Mouse (Mus musculus): ENCODE data around the gene Smim14. TPM values are rescaled to one million over a fixed set of nuclear protein-coding genes. Genes with fewer than 3 reads are reported as not detected.
"Not testable (repeated sequence)": the region's sequence is repeated elsewhere in the genome, so short reads cannot be mapped to it uniquely, and the experiment has no call there.

Smim14 gene
- polyA plus RNA-seq, 1 experiment, result 72.3 TPM

DNA sequence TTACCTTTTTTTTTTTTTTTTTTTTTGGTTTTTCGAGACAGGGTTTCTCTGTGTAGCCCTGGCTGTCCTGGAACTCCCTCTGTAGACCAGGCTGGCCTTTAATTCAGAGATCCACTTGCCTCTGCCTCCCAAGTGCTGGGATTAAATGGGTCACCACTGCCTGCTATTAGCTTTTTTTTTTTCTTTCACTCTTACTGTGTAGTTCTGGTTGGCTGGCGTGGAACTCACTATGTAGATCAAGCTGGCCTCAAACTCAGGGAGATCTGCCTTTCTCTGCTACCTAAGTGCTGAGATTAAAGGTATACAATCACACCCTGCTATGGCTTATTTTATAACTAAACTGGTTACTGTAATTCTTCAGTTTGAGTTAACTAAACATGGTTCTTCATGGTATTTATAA, 50.5 kb downstream of the Smim14 start:
- Histone ChIP-seq H3K36me3 (ENCODE audit: control insufficient read depth, insufficient read depth, low read length) (peaks cover 2% of the 10 kb centered on the region; the same call in 1 of the 2 replicates), H3K27ac (ENCODE audit: insufficient read depth, low read depth, low read length) (no peak overlapping the region), H3K4me3 (ENCODE audit: low read depth, low read length) (no peak overlapping the region), H3K4me1 (ENCODE audit: control insufficient read depth, insufficient read depth, insufficient read length, low read length) (peaks cover 4% of the 10 kb centered on the region; the same call in 1 of the 2 replicates), H3K27me3 (ENCODE audit: control insufficient read depth, insufficient read depth, low read length) (no peaks in the 10 kb centered on the region)
- TF ChIP-seq POLR2A (IDR thresholded peaks at IDR 0.05; ENCODE audit: low read depth, low read length) (no peak), CTCF (IDR thresholded peaks at IDR 0.05; ENCODE audit: extremely low read depth, insufficient read length, insufficient replicate concordance, low read depth, low read length) (no peak)
- WGBS, result 72% methylated on average over 2 of the region's 2 CpGs

DNA sequence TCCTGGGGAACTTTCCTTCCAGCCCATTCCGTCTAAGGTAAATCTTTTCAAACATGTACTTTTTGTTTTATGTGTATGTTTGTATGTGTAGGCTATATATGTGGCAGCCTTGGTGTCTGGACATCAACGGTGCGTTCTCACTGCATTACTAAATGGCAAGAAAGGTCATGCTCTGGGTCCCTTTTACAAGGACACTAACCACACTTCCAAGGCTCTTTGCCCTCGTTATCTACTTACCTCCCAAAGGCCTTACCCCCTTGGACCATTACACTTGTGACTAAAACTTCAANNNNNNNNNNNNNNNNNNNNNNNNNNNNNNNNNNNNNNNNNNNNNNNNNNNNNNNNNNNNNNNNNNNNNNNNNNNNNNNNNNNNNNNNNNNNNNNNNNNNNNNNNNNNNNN, 54.0 kb downstream of the Smim14 start:
- 92% methylated on average over 4 of the region's 4 CpGs for WGBS

DNA sequence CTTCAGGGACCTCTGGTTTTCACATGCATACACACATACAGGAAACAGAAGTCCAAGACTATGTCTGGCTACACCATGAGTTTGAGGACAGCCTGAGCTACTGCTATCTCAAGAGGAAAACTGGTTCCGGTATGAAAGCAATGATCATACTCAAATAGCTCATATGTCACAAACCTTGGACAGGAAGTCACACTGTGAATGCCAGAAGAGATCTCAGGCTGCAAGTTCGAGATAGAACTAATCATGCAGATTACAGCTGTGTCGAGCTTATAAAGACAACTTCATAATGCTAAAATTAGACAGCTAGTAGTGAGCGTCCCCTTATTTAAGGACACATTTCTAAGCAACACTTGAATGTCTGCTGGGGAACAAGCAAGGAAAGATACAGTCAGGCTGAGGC, 56.5 kb downstream of the Smim14 start:
- TF ChIP-seq POLR2A (IDR thresholded peaks at IDR 0.05; ENCODE audit: low read depth, low read length) (no peak), CTCF (IDR thresholded peaks at IDR 0.05; ENCODE audit: extremely low read depth, insufficient read length, insufficient replicate concordance, low read depth, low read length) (no peak)
- peaks cover 2% of the 10 kb centered on the region; the same call in 1 of the 2 replicates for H3K4me1 ChIP-seq (ENCODE audit: control insufficient read depth, insufficient read depth, insufficient read length, low read length)
- H3K27ac ChIP-seq (ENCODE audit: insufficient read depth, low read depth, low read length), result no peak overlapping the region
- H3K36me3 ChIP-seq (ENCODE audit: control insufficient read depth, insufficient read depth, low read length), result peaks cover 3% of the 10 kb centered on the region; the same call in 1 of the 2 replicates
- no peak overlapping the region for H3K4me3 ChIP-seq (ENCODE audit: low read depth, low read length)
- WGBS, result 50% methylated on average over 4 of the region's 4 CpGs
- H3K27me3 ChIP-seq (ENCODE audit: control insufficient read depth, insufficient read depth, low read length), result no peaks in the 10 kb centered on the region

More for the DNA sequence above, 54.0 kb downstream of the Smim14 start:
- H3K27me3 ChIP-seq (ENCODE audit: control insufficient read depth, insufficient read depth, low read length), result no peaks in the 10 kb centered on the region
- H3K4me3 ChIP-seq (ENCODE audit: low read depth, low read length), result no peak overlapping the region
- peaks cover 4% of the 10 kb centered on the region; the same call in 1 of the 2 replicates for H3K4me1 ChIP-seq (ENCODE audit: control insufficient read depth, insufficient read depth, insufficient read length, low read length)
- no peak overlapping the region for H3K27ac ChIP-seq (ENCODE audit: insufficient read depth, low read depth, low read length)
- H3K36me3 ChIP-seq (ENCODE audit: control insufficient read depth, insufficient read depth, low read length), result peaks cover 3% of the 10 kb centered on the region; the same call in 1 of the 2 replicates
- TF ChIP-seq CTCF (IDR thresholded peaks at IDR 0.05; ENCODE audit: extremely low read depth, insufficient read length, insufficient replicate concordance, low read depth, low read length) (no peak), POLR2A (IDR thresholded peaks at IDR 0.05; ENCODE audit: low read depth, low read length) (no peak)

DNA sequence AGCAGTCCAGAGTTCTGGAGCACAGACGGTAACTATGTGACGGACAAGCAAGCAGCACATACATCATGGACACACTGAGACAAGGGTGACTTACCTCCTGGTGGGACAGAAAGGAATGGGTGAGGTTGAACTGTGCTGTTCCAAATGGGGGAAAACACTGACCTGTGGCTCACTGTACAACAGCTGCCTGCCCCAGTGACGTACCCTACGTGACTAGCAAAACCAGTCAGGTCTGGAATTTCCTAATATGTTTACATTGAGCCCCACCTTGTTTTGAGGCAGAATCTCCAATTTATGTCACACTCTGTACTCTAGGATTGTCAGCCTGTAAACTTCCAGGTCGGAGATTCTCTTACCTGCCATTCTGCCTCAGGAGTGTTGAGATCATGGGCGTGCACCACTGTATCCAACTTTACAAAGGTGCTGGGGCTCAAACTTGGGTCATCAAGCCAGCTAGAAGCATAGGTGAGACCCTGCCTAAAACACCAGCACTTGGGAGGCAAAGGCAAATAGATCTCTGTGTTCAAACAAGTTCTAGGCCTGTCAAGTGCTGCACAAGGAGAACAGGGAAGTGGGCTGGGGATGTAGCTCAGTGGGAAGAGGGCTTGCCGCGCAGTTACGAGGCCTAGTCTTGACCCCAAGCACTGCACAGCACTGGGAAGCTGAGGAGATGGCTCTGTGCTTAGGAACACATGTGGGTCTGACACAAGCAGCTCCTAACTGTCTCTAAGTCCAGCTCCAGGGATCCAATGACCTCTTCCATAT, 57.1 kb downstream of the Smim14 start:
- TF ChIP-seq CTCF (IDR thresholded peaks at IDR 0.05; ENCODE audit: extremely low read depth, insufficient read length, insufficient replicate concordance, low read depth, low read length) (no peak), POLR2A (IDR thresholded peaks at IDR 0.05; ENCODE audit: low read depth, low read length) (no peak)
- peaks cover 3% of the 10 kb centered on the region; the same call in 1 of the 2 replicates for H3K36me3 ChIP-seq (ENCODE audit: control insufficient read depth, insufficient read depth, low read length)
- no peaks in the 10 kb centered on the region for H3K27me3 ChIP-seq (ENCODE audit: control insufficient read depth, insufficient read depth, low read length)
- H3K4me1 ChIP-seq (ENCODE audit: control insufficient read depth, insufficient read depth, insufficient read length, low read length), result peaks cover 2% of the 10 kb centered on the region; the same call in 1 of the 2 replicates
- no peak overlapping the region for H3K4me3 ChIP-seq (ENCODE audit: low read depth, low read length)
- H3K27ac ChIP-seq (ENCODE audit: insufficient read depth, low read depth, low read length), result no peak overlapping the region
- WGBS, result 73% methylated on average over 9 of the region's 9 CpGs

DNA sequence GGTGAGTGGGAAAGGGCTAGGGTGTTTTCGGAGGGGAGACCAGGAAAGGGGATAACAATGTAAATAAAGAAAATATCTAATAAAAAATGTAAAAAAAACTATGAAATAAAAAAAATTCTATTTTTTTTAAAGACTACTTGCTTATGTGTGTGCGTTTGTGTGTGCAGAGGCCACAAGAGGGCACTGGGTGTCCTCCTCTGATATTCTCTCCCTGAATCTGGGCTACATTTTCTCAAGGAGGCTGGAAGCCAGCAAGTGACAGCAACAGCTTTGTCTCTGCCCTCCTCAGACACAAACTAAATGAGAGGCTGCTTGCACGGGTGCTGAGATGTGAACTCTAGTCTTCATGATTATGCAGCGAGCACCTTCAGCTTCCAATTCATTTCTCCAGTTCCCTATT, 58.8 kb downstream of the Smim14 start:
- Histone ChIP-seq H3K4me3 (ENCODE audit: low read depth, low read length) (no peak overlapping the region), H3K36me3 (ENCODE audit: control insufficient read depth, insufficient read depth, low read length) (peaks cover 5% of the 10 kb centered on the region; the same call in 1 of the 2 replicates), H3K4me1 (ENCODE audit: control insufficient read depth, insufficient read depth, insufficient read length, low read length) (no peaks in the 10 kb centered on the region), H3K27ac (ENCODE audit: insufficient read depth, low read depth, low read length) (no peak overlapping the region), H3K27me3 (ENCODE audit: control insufficient read depth, insufficient read depth, low read length) (no peaks in the 10 kb centered on the region)
- WGBS, result 76% methylated on average over 4 of the region's 4 CpGs
- TF ChIP-seq POLR2A (IDR thresholded peaks at IDR 0.05; ENCODE audit: low read depth, low read length), result no peak
- peak; percentile 17; the same call in 1 of the 2 replicates for TF ChIP-seq CTCF (IDR thresholded peaks at IDR 0.05; ENCODE audit: extremely low read depth, insufficient read length, insufficient replicate concordance, low read depth, low read length)

DNA sequence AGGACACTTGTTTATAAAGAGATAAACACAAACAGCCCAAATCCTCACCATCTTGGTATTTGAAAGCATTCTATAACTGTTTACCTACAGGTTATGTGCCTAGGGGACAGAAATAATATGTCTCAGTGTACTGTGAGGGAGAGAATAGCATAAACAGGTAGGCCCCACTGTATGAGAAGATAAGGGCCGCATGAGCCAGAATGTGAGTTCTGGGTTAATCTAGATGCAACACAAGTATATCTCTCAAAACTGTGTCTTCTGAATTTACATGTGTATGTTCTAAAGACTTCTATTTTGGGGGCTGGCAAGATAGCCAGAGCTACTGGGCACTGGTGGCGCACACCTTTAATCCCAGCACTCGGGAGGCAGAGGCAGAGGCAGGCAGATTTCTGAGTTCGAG, 60.2 kb downstream of the Smim14 start:
- 96% methylated on average over 4 of the region's 4 CpGs for WGBS
- not testable (repeated sequence) for H3K27ac ChIP-seq (ENCODE audit: insufficient read depth, low read depth, low read length); H3K36me3 ChIP-seq (ENCODE audit: control insufficient read depth, insufficient read depth, low read length); H3K4me1 ChIP-seq (ENCODE audit: control insufficient read depth, insufficient read depth, insufficient read length, low read length); H3K27me3 ChIP-seq (ENCODE audit: control insufficient read depth, insufficient read depth, low read length); H3K4me3 ChIP-seq (ENCODE audit: low read depth, low read length)

DNA sequence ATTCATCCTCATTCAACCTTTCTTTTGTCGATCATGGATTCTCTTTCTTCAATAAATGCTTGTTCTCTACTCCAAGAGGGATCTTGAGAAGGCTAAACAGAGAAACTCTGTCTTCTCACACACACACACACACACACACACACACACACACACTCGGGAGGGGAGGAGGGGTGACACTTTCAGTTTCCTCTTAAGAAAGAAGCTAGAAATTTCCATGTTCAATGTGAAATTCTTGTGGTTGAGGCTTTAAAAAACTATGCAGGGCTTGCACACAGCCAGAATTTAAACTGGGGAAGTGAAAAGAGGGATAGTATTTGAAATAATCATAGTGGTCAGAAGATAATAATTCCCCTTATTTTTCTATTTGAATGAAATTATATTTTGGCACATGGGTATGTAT, 61.2 kb downstream of the Smim14 start:
- no peaks in the 10 kb centered on the region for H3K4me1 ChIP-seq (ENCODE audit: control insufficient read depth, insufficient read depth, insufficient read length, low read length)
- TF ChIP-seq CTCF (IDR thresholded peaks at IDR 0.05; ENCODE audit: extremely low read depth, insufficient read length, insufficient replicate concordance, low read depth, low read length), result no peak
- H3K27me3 ChIP-seq (ENCODE audit: control insufficient read depth, insufficient read depth, low read length), result no peaks in the 10 kb centered on the region
- H3K4me3 ChIP-seq (ENCODE audit: low read depth, low read length), result no peak overlapping the region
- 57% methylated on average over 2 of the region's 2 CpGs for WGBS
- peaks cover 5% of the 10 kb centered on the region; the same call in 1 of the 2 replicates for H3K36me3 ChIP-seq (ENCODE audit: control insufficient read depth, insufficient read depth, low read length)
- no peak overlapping the region; the same call in 1 of the 2 replicates for H3K27ac ChIP-seq (ENCODE audit: insufficient read depth, low read depth, low read length)
